Mouse (Mus musculus) spleen, adult 2 months (tissue): Measurements from ENCODE around the gene Fcgrt.

Experiments used
- CTCF ChIP-seq: fragments of 200-500 bp; IDR thresholded peaks from 2 replicates; pipeline ENCODE4 v1.5.1; 2011; ENCODE audit warnings: mild to moderate bottlenecking, inconsistent platforms; ENCODE audit not compliant: insufficient read depth, insufficient read length, insufficient replicate concordance; ENCODE audit errors: extremely low read depth
- POLR2A ChIP-seq: fragments of 200-500 bp; IDR thresholded peaks from 2 replicates; pipeline ENCODE4 v1.6.1; 2011; ENCODE audit warnings: low read depth, low read length, inconsistent platforms

DNA sequence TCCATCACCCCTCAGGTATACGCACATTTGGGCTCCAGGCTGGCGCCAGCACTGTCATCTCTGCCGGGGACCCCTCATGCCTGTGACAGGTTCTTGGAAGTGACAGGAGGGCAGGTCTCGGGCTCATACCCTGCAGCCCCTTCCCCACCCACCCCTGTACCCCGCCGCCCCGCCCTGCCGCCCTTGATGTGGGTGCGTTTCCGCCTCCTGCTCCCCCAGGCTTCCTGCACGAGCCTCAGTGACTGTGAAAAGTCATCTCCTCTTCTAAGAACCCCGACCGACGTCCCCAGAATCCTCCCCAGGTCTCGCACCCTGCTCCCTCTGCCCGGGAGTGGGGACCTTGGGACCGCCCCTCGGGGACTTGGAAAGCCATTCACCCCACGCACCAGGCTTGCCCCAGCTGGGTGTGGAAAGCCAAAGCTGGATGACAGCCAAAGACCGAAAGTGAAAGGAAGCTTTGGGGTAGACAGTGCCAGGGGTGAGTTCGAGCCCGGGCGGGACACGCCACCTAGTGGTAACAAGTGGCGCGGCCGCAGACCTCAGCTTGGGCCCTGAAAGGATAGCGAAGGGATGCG lies 32.4 kb upstream of the Fcgrt start, which contains the start of the genes Gm45713 and Flt3l:
- TF ChIP-seq CTCF (peak; percentile 97), POLR2A (no peak)
